Mouse (Mus musculus): ENCODE results near the gene Ccr7. TPM values are rescaled to one million over a fixed set of nuclear protein-coding genes. Genes with fewer than 3 reads are reported as not detected.

The Ccr7 gene
- polyA plus RNA-seq, 1 experiment from 2014 or later: 0.38 TPM

- 0 out of 2 replicates have a peak, but pooled peaks have one; percentile 16 for ATAC-seq (ENCODE audit: insufficient number of reproducible peaks, low FRiP score, low TSS enrichment, low read depth)
- 34% methylated on average over 20 of the region's 20 CpGs for WGBS
- Histone ChIP-seq H3K9me3 (no peaks in the 10 kb centered on the region), H3K4me1 (peaks cover 40% of the 10 kb centered on the region), H3K27ac (peak overlapping the region; percentile 88), H3K9ac (no peak overlapping the region), H3K27me3 (no peaks in the 10 kb centered on the region), H3K36me3 (no peaks in the 10 kb centered on the region), H3K4me2 (no peak overlapping the region), H3K4me3 (no peak overlapping the region)
These were observed 34.2 kb downstream of the Ccr7 start for GRCm38 (mm10) chr11:99120524-99121217.

- no peaks in the 10 kb centered on the region for H3K9me3 ChIP-seq
- WGBS: 77% methylated on average over 7 of the region's 7 CpGs
- H3K4me3 ChIP-seq: no peak overlapping the region
- no peak overlapping the region for H3K27ac ChIP-seq
- peaks cover 24% of the 10 kb centered on the region for H3K4me1 ChIP-seq
- H3K9ac ChIP-seq: no peak overlapping the region
- H3K27me3 ChIP-seq: no peaks in the 10 kb centered on the region
- no peak for ATAC-seq (ENCODE audit: insufficient number of reproducible peaks, low FRiP score, low TSS enrichment, low read depth)
- H3K4me2 ChIP-seq: no peak overlapping the region
- H3K36me3 ChIP-seq: no peaks in the 10 kb centered on the region
These were observed 35.9 kb downstream of the Ccr7 start for GRCm38 (mm10) chr11:99118963-99119362.

DNA sequence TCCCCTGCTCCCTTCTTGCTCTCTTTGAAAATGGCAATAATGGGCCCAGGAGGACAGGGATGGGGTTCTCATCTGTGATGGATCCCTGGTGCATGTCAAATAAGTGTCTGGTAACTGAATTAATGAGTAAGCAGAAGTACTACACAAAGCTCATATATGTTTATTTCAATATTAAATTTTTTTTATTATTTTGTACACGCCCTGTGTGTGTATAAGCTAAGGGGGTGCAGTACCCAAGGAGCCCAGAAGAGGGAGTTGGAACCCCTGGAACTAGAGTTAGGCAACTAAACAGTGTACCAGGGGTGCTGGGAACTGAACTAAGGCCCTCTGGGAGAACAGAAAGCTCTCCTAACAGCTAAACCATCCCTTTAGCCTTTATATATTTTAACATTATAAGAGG is 36.5 kb downstream of the Ccr7 start:
- no peaks in the 10 kb centered on the region for H3K36me3 ChIP-seq
- H3K27ac ChIP-seq: 0 out of 2 replicates have a peak overlapping the region, but pooled peaks have one; percentile 33
- peaks cover 24% of the 10 kb centered on the region for H3K4me1 ChIP-seq
- no peaks in the 10 kb centered on the region for H3K9me3 ChIP-seq
- no peak for ATAC-seq (ENCODE audit: insufficient number of reproducible peaks, low FRiP score, low TSS enrichment, low read depth)
- H3K4me2 ChIP-seq: no peak overlapping the region
- H3K4me3 ChIP-seq: no peak overlapping the region
- no peak overlapping the region for H3K9ac ChIP-seq
- WGBS: 97% methylated on average over 1 of the region's 1 CpGs
- H3K27me3 ChIP-seq: no peaks in the 10 kb centered on the region

DNA sequence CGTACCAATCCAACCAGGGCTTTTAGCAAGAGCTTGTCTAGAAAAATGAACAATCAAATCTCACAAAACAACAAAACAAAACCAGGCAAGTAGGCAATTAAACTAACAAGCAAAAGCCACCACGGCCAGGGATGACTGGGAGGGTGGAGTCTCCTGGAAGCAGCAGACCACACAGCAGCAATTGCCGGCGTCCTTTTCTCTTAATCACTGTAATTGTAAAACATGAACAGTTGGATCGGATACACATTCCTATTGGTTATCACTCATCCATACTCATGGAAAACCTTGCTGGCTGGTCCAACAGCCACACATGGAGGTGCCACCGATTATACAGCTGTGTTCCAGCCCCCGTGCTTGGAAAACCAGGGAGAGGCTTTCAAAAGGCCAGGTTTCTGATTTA is 37.0 kb downstream of the Ccr7 start:
- Histone ChIP-seq H3K27me3 (no peaks in the 10 kb centered on the region), H3K9ac (no peak overlapping the region), H3K27ac (0 out of 2 replicates have a peak overlapping the region, but pooled peaks have one; percentile 33), H3K4me2 (no peak overlapping the region), H3K4me1 (peaks cover 27% of the 10 kb centered on the region), H3K9me3 (no peaks in the 10 kb centered on the region), H3K4me3 (no peak overlapping the region), H3K36me3 (no peaks in the 10 kb centered on the region)
- ATAC-seq (ENCODE audit: insufficient number of reproducible peaks, low FRiP score, low TSS enrichment, low read depth): no peak
- 57% methylated on average over 7 of the region's 7 CpGs for WGBS

DNA sequence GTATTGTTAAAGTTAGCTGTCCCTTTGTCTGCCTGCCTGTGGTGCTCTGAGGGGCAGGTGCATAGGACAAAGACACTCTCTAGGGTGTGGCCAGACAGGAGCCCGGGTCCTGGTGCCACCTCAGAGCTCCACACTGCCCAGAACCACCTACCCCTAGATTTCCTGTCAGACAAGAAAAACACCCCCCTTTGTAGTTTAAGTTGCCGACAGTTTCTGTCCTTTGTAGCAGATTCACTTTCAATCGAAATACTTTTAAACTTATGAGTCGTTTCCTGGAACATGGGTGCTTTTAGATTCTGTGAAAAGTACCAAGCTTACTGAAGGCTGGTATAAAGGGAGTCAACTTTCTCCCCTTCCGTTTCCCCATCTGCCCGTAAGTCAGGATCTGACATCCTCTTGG is 38.9 kb downstream of the Ccr7 start:
- no peaks in the 10 kb centered on the region for H3K36me3 ChIP-seq
- H3K27me3 ChIP-seq: no peaks in the 10 kb centered on the region
- no peak overlapping the region for H3K9ac ChIP-seq
- H3K9me3 ChIP-seq: no peaks in the 10 kb centered on the region
- no peak overlapping the region for H3K4me3 ChIP-seq
- ATAC-seq (ENCODE audit: insufficient number of reproducible peaks, low FRiP score, low TSS enrichment, low read depth): no peak
- no peak overlapping the region for H3K4me2 ChIP-seq
- H3K27ac ChIP-seq: no peak overlapping the region
- H3K4me1 ChIP-seq: peaks cover 27% of the 10 kb centered on the region
- 69% methylated on average over 6 of the region's 6 CpGs for WGBS

GRCm38 (mm10) chr11:99113111-99113510 is 41.8 kb downstream of the Ccr7 start:
- Histone ChIP-seq H3K27me3 (no peaks in the 10 kb centered on the region), H3K4me3 (no peak overlapping the region), H3K9me3 (no peaks in the 10 kb centered on the region), H3K4me1 (peaks cover 9% of the 10 kb centered on the region), H3K4me2 (no peak overlapping the region), H3K27ac (peak overlapping the region; percentile 38), H3K36me3 (no peaks in the 10 kb centered on the region), H3K9ac (no peak overlapping the region)
- WGBS: 13% methylated on average over 3 of the region's 3 CpGs
- no peak for ATAC-seq (ENCODE audit: insufficient number of reproducible peaks, low FRiP score, low TSS enrichment, low read depth)

GRCm38 (mm10) chr11:99112700-99113099 is 42.2 kb downstream of the Ccr7 start:
- 45% methylated on average over 5 of the region's 5 CpGs for WGBS
- no peak overlapping the region for H3K4me2 ChIP-seq
- ATAC-seq (ENCODE audit: insufficient number of reproducible peaks, low FRiP score, low TSS enrichment, low read depth): no peak

DNA sequence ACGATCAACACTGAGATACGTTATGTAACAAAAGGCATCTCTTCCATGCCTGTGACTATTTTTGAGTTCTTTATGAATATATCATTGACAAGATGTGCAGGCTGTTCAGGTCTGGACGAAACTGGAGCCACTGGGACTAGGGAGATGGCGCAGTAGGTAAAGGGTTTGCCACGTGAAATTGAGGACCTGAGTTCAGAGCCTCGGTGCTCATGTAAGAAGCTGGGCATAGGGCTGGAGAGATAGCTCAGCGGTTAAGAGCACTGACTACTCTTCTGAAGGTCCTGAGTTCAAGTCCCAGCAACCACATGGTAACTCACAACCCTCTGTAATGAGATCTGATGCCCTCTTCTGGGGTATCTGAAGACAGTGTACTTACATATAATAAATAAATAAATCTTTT is 43.2 kb downstream of the Ccr7 start:
- Histone ChIP-seq H3K9ac (no peak overlapping the region), H3K4me1 (peaks cover 15% of the 10 kb centered on the region), H3K27ac (no peak overlapping the region), H3K27me3 (no peaks in the 10 kb centered on the region), H3K9me3 (no peaks in the 10 kb centered on the region), H3K4me3 (no peak overlapping the region), H3K4me2 (no peak overlapping the region), H3K36me3 (no peaks in the 10 kb centered on the region)
- 76% methylated on average over 7 of the region's 7 CpGs for WGBS
- ATAC-seq (ENCODE audit: insufficient number of reproducible peaks, low FRiP score, low TSS enrichment, low read depth): no peak

More at GRCm38 (mm10) chr11:99112700-99113099, 42.2 kb downstream of the Ccr7 start:
- peaks cover 9% of the 10 kb centered on the region for H3K4me1 ChIP-seq
- H3K9ac ChIP-seq: no peak overlapping the region
- peak overlapping the region; percentile 38 for H3K27ac ChIP-seq
- H3K9me3 ChIP-seq: no peaks in the 10 kb centered on the region
- H3K4me3 ChIP-seq: no peak overlapping the region
- H3K27me3 ChIP-seq: no peaks in the 10 kb centered on the region
- no peaks in the 10 kb centered on the region for H3K36me3 ChIP-seq

GRCm38 (mm10) chr11:99111155-99111554 is 43.7 kb downstream of the Ccr7 start:
- WGBS: 51% methylated on average over 11 of the region's 11 CpGs
- Histone ChIP-seq H3K36me3 (no peaks in the 10 kb centered on the region), H3K4me3 (no peak overlapping the region), H3K27me3 (no peaks in the 10 kb centered on the region), H3K4me1 (peaks cover 20% of the 10 kb centered on the region), H3K9me3 (no peaks in the 10 kb centered on the region), H3K9ac (no peak overlapping the region), H3K4me2 (no peak overlapping the region), H3K27ac (no peak overlapping the region)
- ATAC-seq (ENCODE audit: insufficient number of reproducible peaks, low FRiP score, low TSS enrichment, low read depth): no peak

- H3K4me2 ChIP-seq: no peak overlapping the region
- H3K4me1 ChIP-seq: peaks cover 24% of the 10 kb centered on the region
- no peak overlapping the region for H3K9ac ChIP-seq
- 78% methylated on average over 15 of the region's 15 CpGs for WGBS
- H3K9me3 ChIP-seq: no peaks in the 10 kb centered on the region
- no peaks in the 10 kb centered on the region for H3K27me3 ChIP-seq
- H3K27ac ChIP-seq: no peak overlapping the region
- no peak for ATAC-seq (ENCODE audit: insufficient number of reproducible peaks, low FRiP score, low TSS enrichment, low read depth)
- H3K4me3 ChIP-seq: no peak overlapping the region
- no peaks in the 10 kb centered on the region for H3K36me3 ChIP-seq
These were observed 44.3 kb downstream of the Ccr7 start for GRCm38 (mm10) chr11:99110370-99111110.

DNA sequence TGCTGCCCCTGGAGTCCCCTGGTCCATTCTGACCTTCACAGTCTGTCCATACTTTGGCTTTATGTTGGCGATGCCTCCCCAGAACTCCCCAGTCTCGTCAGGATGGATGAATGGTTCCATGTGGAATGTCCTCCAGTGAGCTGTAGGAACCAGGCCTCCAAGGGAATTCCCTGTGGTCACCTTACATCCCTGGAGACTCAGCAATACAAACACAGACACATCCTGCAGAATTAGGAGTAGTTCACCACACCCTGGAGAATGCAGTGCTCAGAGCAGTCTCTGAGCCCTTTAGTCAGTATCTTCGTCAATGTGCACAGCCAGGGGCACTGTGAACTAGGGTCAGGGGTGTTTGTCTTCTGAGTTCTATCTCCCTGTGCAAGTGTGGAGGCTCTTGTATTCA is 46.6 kb downstream of the Ccr7 start:
- WGBS: 66% methylated on average over 3 of the region's 3 CpGs
- H3K4me2 ChIP-seq: no peak overlapping the region
- no peak overlapping the region for H3K27ac ChIP-seq
- no peaks in the 10 kb centered on the region for H3K36me3 ChIP-seq
- no peak overlapping the region for H3K4me3 ChIP-seq
- ATAC-seq (ENCODE audit: insufficient number of reproducible peaks, low FRiP score, low TSS enrichment, low read depth): no peak
- no peak overlapping the region for H3K9ac ChIP-seq
- no peaks in the 10 kb centered on the region for H3K27me3 ChIP-seq
- peaks cover 24% of the 10 kb centered on the region for H3K4me1 ChIP-seq
- no peaks in the 10 kb centered on the region for H3K9me3 ChIP-seq

DNA sequence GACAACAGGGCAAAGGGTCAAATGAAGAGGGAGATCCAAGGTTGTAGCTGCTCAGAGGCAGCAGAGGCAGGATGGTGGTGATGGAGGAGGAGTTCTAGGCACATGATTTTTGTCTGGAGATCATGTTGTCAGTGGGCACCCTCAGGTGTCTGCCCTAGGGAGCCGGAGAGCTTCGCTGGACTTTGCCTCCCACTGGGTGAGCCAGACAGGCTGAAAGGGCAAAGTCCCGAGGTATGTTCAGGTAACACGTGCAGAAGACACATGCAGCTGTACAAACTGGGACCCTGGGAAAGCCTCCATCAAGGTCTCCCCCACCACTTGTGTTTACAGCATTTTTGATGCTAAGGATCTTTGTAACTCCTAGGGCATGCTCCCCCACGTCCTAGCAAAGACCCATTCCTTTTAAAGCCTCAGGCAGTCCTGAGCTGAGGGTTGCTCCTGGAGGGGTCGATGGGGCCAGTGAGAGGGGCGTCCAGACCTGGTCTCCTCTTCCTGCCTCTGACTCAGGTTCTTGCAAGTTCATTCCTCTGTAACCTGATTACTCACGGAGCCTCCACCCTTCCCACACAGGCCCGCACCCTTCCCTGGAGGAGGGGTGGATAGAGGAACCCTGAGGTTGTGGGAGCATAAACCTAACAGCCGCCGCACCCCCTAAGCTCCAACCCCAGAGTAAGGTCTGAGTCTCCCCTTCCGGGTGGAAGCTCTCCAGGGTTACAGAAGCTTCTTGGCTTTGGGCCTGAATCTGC is 48.7 kb downstream of the Ccr7 start:
- 41% methylated on average over 12 of the region's 12 CpGs for WGBS
- Histone ChIP-seq H3K4me2 (no peak overlapping the region), H3K36me3 (no peaks in the 10 kb centered on the region), H3K4me1 (peaks cover 22% of the 10 kb centered on the region), H3K27me3 (no peaks in the 10 kb centered on the region), H3K9ac (no peak overlapping the region), H3K9me3 (no peaks in the 10 kb centered on the region), H3K27ac (peak overlapping the region; percentile 40), H3K4me3 (no peak overlapping the region)
- no peak for ATAC-seq (ENCODE audit: insufficient number of reproducible peaks, low FRiP score, low TSS enrichment, low read depth)
